Mouse (Mus musculus) hindbrain, embryonic 13.5 days (tissue): ENCODE data around the gene Zfp526. TPM values are rescaled to one million over a fixed set of nuclear protein-coding genes. Genes with fewer than 3 reads are reported as not detected.

Experiments used
- ATAC-seq: fragments of 200-750 bp; cut with Nextera tagmentation; 2 replicates; pipeline ENCODE4 v1.8.0; 2017; ENCODE audit warnings: moderate TSS enrichment; ENCODE audit not compliant: low FRiP score
- H3K27ac ChIP-seq: fragments of 300-500 bp; sonication (generic); 2 replicates; pipeline ENCODE4 v1.5.1; 2015; ENCODE audit warnings: inconsistent platforms, mild to moderate bottlenecking, moderate library complexity
- H3K27me3 ChIP-seq: fragments of 300-500 bp; sonication (generic); 2 replicates; pipeline ENCODE4 v1.6.1; 2015; ENCODE audit warnings: mild to moderate bottlenecking, inconsistent platforms
- H3K36me3 ChIP-seq: fragments of 300-500 bp; sonication (generic); 2 replicates; pipeline ENCODE4 v1.6.1; 2015; ENCODE audit warnings: mild to moderate bottlenecking, inconsistent platforms
- H3K4me1 ChIP-seq: fragments of 300-500 bp; sonication (generic); replicated peaks from 2 replicates; pipeline ENCODE4 v1.6.1; 2015; ENCODE audit warnings: inconsistent platforms
- H3K4me2 ChIP-seq: fragments of 300-500 bp; sonication (generic); 2 replicates; pipeline ENCODE4 v1.6.1; 2015; ENCODE audit warnings: inconsistent platforms, mild to moderate bottlenecking, moderate library complexity
- H3K4me3 ChIP-seq: fragments of 300-500 bp; sonication (generic); 2 replicates; pipeline ENCODE4 v1.5.1; 2015; ENCODE audit warnings: mild to moderate bottlenecking, inconsistent platforms
- H3K9ac ChIP-seq: fragments of 300-500 bp; sonication (generic); 2 replicates; pipeline ENCODE4 v1.6.1; 2015; ENCODE audit warnings: mild to moderate bottlenecking, inconsistent platforms
- H3K9me3 ChIP-seq: fragments of 300-500 bp; sonication (generic); 2 replicates; pipeline ENCODE4 v1.6.1; 2016; ENCODE audit warnings: inconsistent platforms
- WGBS: fragments of 180-500 bp; shearing (Covaris S2); methylation state at CpG from one replicate; pipeline ENCODE4 v1.1.7; 2015; 5-methylcytosine and 5-hydroxymethylcytosine counted together
- microRNA-seq: library from miRNA; unstranded; fragments of <30 nt; microRNA quantifications from one replicate; pipeline ENCODE4, GENCODE M21; 2016
- polyA plus RNA-seq: library from polyadenylated mRNA; unstranded; fragments of >200 nt; fragmentation: Nextera tagmentation; extraction: Ambion mirVana; gene quantifications from 2 replicates; pipeline ENCODE4 v1.2.1, GENCODE M21; 2015

Gene Zfp526
- polyA plus RNA-seq, 1 experiment from 2014 or later: 1.9 TPM

DNA sequence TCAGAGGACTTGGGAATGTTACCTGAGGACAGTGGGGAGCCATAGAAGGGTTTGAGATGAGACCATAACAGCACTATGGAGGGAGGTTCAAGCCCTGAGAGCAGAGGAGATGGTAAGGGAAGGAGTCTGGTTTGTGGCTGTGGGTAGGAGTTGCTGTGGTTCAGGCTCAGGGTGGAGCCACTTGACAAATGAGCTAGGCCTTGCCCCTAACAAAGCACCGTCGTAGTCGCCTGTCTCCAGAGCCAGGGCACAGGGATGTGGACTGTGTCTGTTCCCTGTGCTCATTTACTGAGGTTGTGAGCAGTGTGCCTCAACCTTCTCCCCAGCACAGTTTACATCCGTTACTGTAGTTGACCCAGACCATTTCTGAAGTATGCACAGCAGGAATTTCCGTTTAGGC, 53.3 kb downstream of the Zfp526 start:
- Histone ChIP-seq H3K27ac (peak overlapping the region; percentile 12; the same call in 1 of the 2 replicates), H3K4me1 (peaks cover 76% of the 10 kb centered on the region), H3K4me2 (peak overlapping the region; percentile 8; the same call in 1 of the 2 replicates), H3K9me3 (no peaks in the 10 kb centered on the region), H3K36me3 (peaks cover 40% of the 10 kb centered on the region), H3K4me3 (no peak overlapping the region), H3K9ac (peak overlapping the region; percentile 60), H3K27me3 (no peaks in the 10 kb centered on the region)
- ATAC-seq: no peak
- 60% methylated on average over 5 of the region's 5 CpGs for WGBS

DNA sequence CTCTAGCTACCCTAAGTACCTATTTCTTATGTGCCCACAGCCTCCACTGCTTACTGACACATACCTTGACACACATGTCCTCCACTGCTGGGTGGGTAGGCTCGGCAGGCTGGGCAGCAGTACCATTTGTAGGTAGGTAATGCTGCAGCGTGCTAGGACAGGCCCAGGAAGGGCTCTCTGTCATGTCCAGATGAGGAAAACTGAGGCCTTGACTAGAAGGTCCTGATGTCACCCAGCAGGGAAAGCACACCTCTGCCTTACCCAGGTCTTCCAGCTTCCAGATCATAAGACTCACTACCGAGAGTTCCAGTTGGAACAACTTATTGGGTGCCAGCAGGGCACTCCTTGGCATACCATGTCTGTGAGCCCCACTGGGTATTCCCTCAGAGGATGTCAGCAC, 53.8 kb downstream of the Zfp526 start:
- WGBS: 87% methylated on average over 3 of the region's 3 CpGs

DNA sequence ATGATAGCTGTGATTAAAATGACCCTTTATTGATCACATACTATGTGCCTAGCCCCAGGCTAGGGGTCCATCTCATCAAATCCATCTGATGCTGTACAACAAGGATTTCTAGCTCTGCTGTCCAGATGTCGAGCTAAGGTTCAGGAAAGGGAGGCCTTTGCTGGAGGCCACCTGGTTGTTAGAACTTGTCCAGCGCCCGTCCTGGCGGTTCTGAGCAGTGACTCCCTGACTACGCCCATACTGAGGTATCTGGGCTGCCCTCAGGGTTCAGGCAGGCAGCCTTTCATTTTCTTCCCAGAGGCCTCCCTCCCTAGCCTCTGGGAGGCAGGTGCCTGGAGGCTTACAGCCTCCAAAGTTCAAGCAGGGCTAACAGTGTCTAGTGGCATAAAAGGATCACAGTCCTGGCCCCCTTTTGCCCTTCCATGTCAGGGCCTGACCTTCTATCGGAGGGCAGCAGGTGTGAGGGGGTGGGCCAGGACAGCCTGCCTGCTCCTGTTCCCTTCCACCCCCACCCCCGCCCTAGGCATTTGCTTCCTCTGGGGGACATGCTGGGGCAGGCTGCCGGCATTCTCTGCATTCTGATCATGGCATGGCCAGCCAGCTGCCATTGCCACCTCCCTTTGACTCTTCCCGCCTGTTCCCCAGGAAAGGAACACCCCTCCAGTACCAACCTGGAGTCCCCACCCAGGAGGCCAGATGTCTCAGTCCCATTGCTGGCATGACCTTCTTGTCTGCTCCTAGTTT, 54.5 kb downstream of the Zfp526 start:
- H3K4me3 ChIP-seq: no peak overlapping the region
- H3K4me1 ChIP-seq: peaks cover 76% of the 10 kb centered on the region
- 64% methylated on average over 9 of the region's 9 CpGs for WGBS
- peak overlapping the region; percentile 56 for H3K9ac ChIP-seq
- H3K27me3 ChIP-seq: no peaks in the 10 kb centered on the region
- H3K9me3 ChIP-seq: no peaks in the 10 kb centered on the region
- no peak overlapping the region; the same call in 1 of the 2 replicates for H3K4me2 ChIP-seq
- H3K36me3 ChIP-seq: peaks cover 40% of the 10 kb centered on the region
- peak overlapping the region; percentile 19; the same call in 1 of the 2 replicates for H3K27ac ChIP-seq
- no peak for ATAC-seq

More for the DNA sequence above, 53.8 kb downstream of the Zfp526 start:
- Histone ChIP-seq H3K4me1 (peaks cover 76% of the 10 kb centered on the region), H3K27me3 (no peaks in the 10 kb centered on the region), H3K4me2 (no peak overlapping the region), H3K4me3 (no peak overlapping the region), H3K9ac (peak overlapping the region; percentile 60), H3K9me3 (no peaks in the 10 kb centered on the region), H3K36me3 (peaks cover 40% of the 10 kb centered on the region), H3K27ac (no peak overlapping the region)
- ATAC-seq: no peak

Small RNA genes within 50 kb of the gene (microRNA-seq; reads per million reads assigned to microRNA genes)
- not detected for gene Mir7048

Other genes starting within 250 kb of the Zfp526 start
- 220 and 226 TPM in 2 replicates for gene Rabac1, start 248.7 kb upstream of the Zfp526 start, polyA plus RNA-seq
- 253 and 258 TPM in 2 replicates for gene Atp1a3, start 215.5 kb upstream of the Zfp526 start, polyA plus RNA-seq
- gene Grik5, start 149.1 kb upstream of the Zfp526 start, polyA plus RNA-seq: 16.1 and 18.0 TPM in 2 replicates
- gene Zfp574, start 148.9 kb upstream of the Zfp526 start, polyA plus RNA-seq: 33.8 and 34.0 TPM in 2 replicates
- gene Pou2f2, start 41.7 kb upstream of the Zfp526 start, polyA plus RNA-seq: 33.2 and 39.7 TPM in 2 replicates
- 14.0 and 15.4 TPM in 2 replicates for gene Dedd2, start 810 bp upstream of the Zfp526 start, polyA plus RNA-seq
- 13.9 and 14.6 TPM in 2 replicates for gene Gsk3a, start 16.4 kb downstream of the Zfp526 start, polyA plus RNA-seq
- 4.0 and 4.2 TPM in 2 replicates for gene Erf, start 29.3 kb downstream of the Zfp526 start, polyA plus RNA-seq
- gene Cic, start 46.3 kb downstream of the Zfp526 start, polyA plus RNA-seq: 36.9 and 42.4 TPM in 2 replicates
- gene Pafah1b3, start 76.6 kb downstream of the Zfp526 start, polyA plus RNA-seq: 619 and 632 TPM in 2 replicates
- 2.3 TPM in 2 replicates for gene Prr19, start 80.0 kb downstream of the Zfp526 start, polyA plus RNA-seq
- gene Tmem145, start 84.7 kb downstream of the Zfp526 start, polyA plus RNA-seq: 49.5 and 50.6 TPM in 2 replicates
- gene Megf8, start 95.7 kb downstream of the Zfp526 start, polyA plus RNA-seq: 18.7 and 20.4 TPM in 2 replicates
- not detected in 2 replicates for gene Cnfn, start 148.3 kb downstream of the Zfp526 start, polyA plus RNA-seq
- gene Lipe, start 177.3 kb downstream of the Zfp526 start, polyA plus RNA-seq: 9.8 and 10.6 TPM in 2 replicates
- gene Cxcl17, start 191.5 kb downstream of the Zfp526 start, polyA plus RNA-seq: 0.23 and 0.82 TPM in 2 replicates